In the genomic region with DNA sequence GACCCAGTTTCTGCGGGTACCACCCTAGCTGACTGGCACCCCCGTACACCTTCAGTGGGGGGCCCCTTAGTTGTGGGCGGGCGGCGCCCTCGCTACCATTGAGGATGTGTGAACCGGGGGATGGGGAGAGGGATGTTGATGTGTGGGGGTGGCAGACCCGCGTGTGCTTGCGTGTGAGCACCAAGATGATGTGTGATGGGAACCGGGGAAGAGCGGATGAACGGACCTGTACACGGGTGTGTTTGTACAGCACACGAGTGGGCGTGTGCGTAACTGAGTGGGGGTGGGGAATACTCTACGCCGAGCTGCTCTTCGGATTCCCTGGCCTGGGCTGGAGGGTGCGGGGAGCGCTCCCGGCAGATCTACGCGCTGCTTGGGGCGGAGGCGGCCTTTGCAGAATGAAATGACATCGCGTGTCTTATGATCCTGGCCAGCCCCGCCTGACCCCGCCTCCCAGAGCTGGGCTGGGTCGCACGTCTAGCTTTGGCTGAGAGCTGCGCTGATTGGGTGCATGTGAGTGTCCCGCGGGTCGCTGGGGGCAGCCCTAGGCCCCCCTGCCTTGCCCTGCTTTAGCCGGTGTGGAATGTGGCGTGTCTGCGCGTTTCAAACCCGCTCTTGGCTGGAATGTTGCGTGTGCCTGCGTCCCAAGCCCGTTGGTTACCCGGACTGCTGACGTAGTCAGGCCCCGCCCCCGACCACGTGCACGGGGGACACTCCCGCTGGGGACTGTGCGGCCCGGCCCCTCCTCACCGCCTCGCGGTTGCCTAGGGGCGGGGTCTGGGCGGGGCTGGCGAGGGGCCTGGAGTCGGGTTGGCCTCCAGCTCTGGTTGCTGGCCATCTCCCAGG, we compare ENCODE assay signal across 8 mouse cellular contexts. TPM values are rescaled to one million over a fixed set of nuclear protein-coding genes. Genes with fewer than 3 reads are reported as not detected.
A peak's percentile ranks its signal among the peaks of the same experiment; 100 is the strongest.
DNase-seq lines count a peak whose midpoint lies in the region; ATAC-seq lines count a peak whose summit lies in the region.

No protein-coding gene starts in this region.

- peak; percentile 80 for ATAC-seq in forebrain, embryonic 11.5 days (replicated peaks; ENCODE audit: low FRiP score)
- ATAC-seq in heart, embryonic 16.5 days (replicated peaks; ENCODE audit: extremely low read depth, insufficient read depth, low FRiP score): peak; percentile 80
- ATAC-seq in liver, embryonic 15.5 days (ENCODE audit: insufficient read depth): peak; percentile 79
- peak; percentile 72 for ATAC-seq in neural tube, embryonic 12.5 days (ENCODE audit: low FRiP score, low read depth)

- H3K4me3 ChIP-seq in forebrain, embryonic 11.5 days (ENCODE audit: low read depth, low read length): peak overlapping the region; percentile 88
- H3K4me3 ChIP-seq in heart, embryonic 16.5 days (ENCODE audit: low read length): peak overlapping the region; percentile 88
- H3K4me3 ChIP-seq in liver, embryonic 15.5 days (replicated peaks): peak overlapping the region; percentile 80
- peak overlapping the region; percentile 89 for H3K4me3 ChIP-seq in neural tube, embryonic 12.5 days

- H3K4me2 ChIP-seq in forebrain, embryonic 11.5 days (ENCODE audit: low read depth, low read length, severe bottlenecking): peak overlapping the region; percentile 82
- peak overlapping the region; percentile 96 for H3K4me2 ChIP-seq in heart, embryonic 16.5 days (ENCODE audit: low read depth, low read length)
- H3K4me2 ChIP-seq in liver, embryonic 15.5 days: peak overlapping the region; percentile 100
- H3K4me2 ChIP-seq in neural tube, embryonic 12.5 days (replicated peaks): peak overlapping the region; percentile 90

- H3K27ac ChIP-seq in forebrain, embryonic 11.5 days (ENCODE audit: low read depth, low read length): peak overlapping the region; percentile 82
- peak overlapping the region; percentile 99 for H3K27ac ChIP-seq in heart, embryonic 16.5 days (ENCODE audit: low read length)
- H3K27ac ChIP-seq in liver, embryonic 15.5 days (replicated peaks): peak overlapping the region; percentile 96
- H3K27ac ChIP-seq in neural tube, embryonic 12.5 days: peak overlapping the region; percentile 88

- H3K36me3 ChIP-seq in forebrain, embryonic 11.5 days (ENCODE audit: control insufficient read depth, insufficient read depth, low read length): no peaks in the 10 kb centered on the region; the same call in 1 of the 2 replicates
- H3K36me3 ChIP-seq in heart, embryonic 16.5 days (ENCODE audit: control insufficient read depth, insufficient read depth): no peaks in the 10 kb centered on the region
- peaks cover 4% of the 10 kb centered on the region; the same call in 1 of the 2 replicates for H3K36me3 ChIP-seq in liver, embryonic 15.5 days (replicated peaks)
- H3K36me3 ChIP-seq in neural tube, embryonic 12.5 days: 0 out of 2 replicates have a peak, but pooled peaks cover 5% of the 10 kb centered on the region

- no peaks in the 10 kb centered on the region for H3K9me3 ChIP-seq in forebrain, embryonic 11.5 days (ENCODE audit: control insufficient read depth, low read length)
- H3K9me3 ChIP-seq in heart, embryonic 16.5 days (replicated peaks; ENCODE audit: control insufficient read depth, low read length): no peaks in the 10 kb centered on the region
- no peaks in the 10 kb centered on the region for H3K9me3 ChIP-seq in liver, embryonic 15.5 days (replicated peaks)
- no peaks in the 10 kb centered on the region for H3K9me3 ChIP-seq in neural tube, embryonic 12.5 days

- under 1% methylated on average over 61 of the region's 61 CpGs for WGBS in forebrain, embryonic 11.5 days
- WGBS in heart, embryonic 16.5 days: under 1% methylated on average over 61 of the region's 61 CpGs
- WGBS in liver, embryonic 15.5 days (ENCODE audit: insufficient replicate concordance): under 1% methylated on average over 61 of the region's 61 CpGs
- under 1% methylated on average over 61 of the region's 61 CpGs for WGBS in neural tube, embryonic 12.5 days

- H3K4me1 ChIP-seq in forebrain, embryonic 11.5 days (replicated peaks; ENCODE audit: control insufficient read depth, insufficient read depth, low read length): peaks cover 20% of the 10 kb centered on the region
- peaks cover 36% of the 10 kb centered on the region for H3K4me1 ChIP-seq in heart, embryonic 16.5 days (ENCODE audit: control insufficient read depth, insufficient read depth, low read length)
- H3K4me1 ChIP-seq in liver, embryonic 15.5 days (replicated peaks): peaks cover 93% of the 10 kb centered on the region
- H3K4me1 ChIP-seq in neural tube, embryonic 12.5 days: peaks cover 39% of the 10 kb centered on the region

- no peaks in the 10 kb centered on the region for H3K27me3 ChIP-seq in forebrain, embryonic 11.5 days (ENCODE audit: control insufficient read depth, insufficient read depth, low read length)
- no peaks in the 10 kb centered on the region for H3K27me3 ChIP-seq in heart, embryonic 16.5 days (ENCODE audit: control insufficient read depth, insufficient read depth, low read length)
- no peaks in the 10 kb centered on the region for H3K27me3 ChIP-seq in liver, embryonic 15.5 days
- H3K27me3 ChIP-seq in neural tube, embryonic 12.5 days (replicated peaks): peaks cover 4% of the 10 kb centered on the region; the same call in 1 of the 2 replicates

- DNase-seq in CD8-positive naive resting alpha-beta T cell, adult 2 months (ENCODE audit: low read depth in 2 of 2, low spot score in 2 of 2): peak; percentile 90 to 96
- DNase-seq in c-Kit-positive CD71-negative TER-119-negative erythroid progenitor cells, embryonic 14.5 days (ENCODE audit: low read depth): peak; percentile 96
- DNase-seq in forebrain, embryonic 11.5 days (ENCODE audit: low spot score): peak; percentile 100
- peak; percentile 100 for DNase-seq in kidney, postnatal 36 days
- DNase-seq in telencephalon, adult 2 months (ENCODE audit: low read depth, low spot score): peak; percentile 93

- H3K9ac ChIP-seq in forebrain, embryonic 11.5 days (ENCODE audit: low read length): peak overlapping the region; percentile 79
- peak overlapping the region; percentile 87 for H3K9ac ChIP-seq in heart, embryonic 16.5 days (ENCODE audit: low read length)
- peak overlapping the region; percentile 79 for H3K9ac ChIP-seq in liver, embryonic 15.5 days
- peak overlapping the region; percentile 92 for H3K9ac ChIP-seq in neural tube, embryonic 12.5 days

RNA-seq across cellular contexts. Expression of gene Mnt, which starts 1.1 kb away (rescaled TPM):
- 5.8 and 6.0 TPM in 2 replicates for polyA plus RNA-seq in forebrain, embryonic 11.5 days (2014; fragmentation: Nextera tagmentation; extraction: Ambion mirVana)
- polyA plus RNA-seq in heart, embryonic 16.5 days (2015; fragmentation: Nextera tagmentation; extraction: Ambion mirVana): 3.0 and 3.3 TPM in 2 replicates
- polyA plus RNA-seq in liver, embryonic 15.5 days (2015; fragmentation: Nextera tagmentation; extraction: Ambion mirVana): 1.4 and 1.5 TPM in 2 replicates
- 7.8 and 9.0 TPM in 2 replicates for polyA plus RNA-seq in neural tube, embryonic 12.5 days (2016; fragmentation: Nextera tagmentation; extraction: Ambion mirVana)

Comparison
In these comparisons a context has a peak if more than half of its experiments do, and no peak if none do; other contexts are left out.
1. Peak in every context shown above with its lines: DNase-seq, ATAC-seq, H3K4me3 ChIP-seq and H3K27ac ChIP-seq.